Mouse (Mus musculus) retina, embryonic 14.5 days (tissue): Measurements from ENCODE around the gene Emc4.
A peak's percentile ranks its signal among the peaks of the same experiment; 100 is the strongest.

Source experiments
- DNase-seq: peaks from one replicate; pipeline ENCODE4 v3.0.0-alpha.2; 2015; ENCODE audit warnings: low spot score

The Emc4 gene

GRCm38 (mm10) chr2:112339736-112340135 is 28.1 kb downstream of the Emc4 start:
- peak; percentile 4 for DNase-seq

- DNase-seq, result no peak
Measured at GRCm38 (mm10) chr2:112337211-112337610, 30.6 kb downstream of the Emc4 start.

GRCm38 (mm10) chr2:112332051-112332898 is 35.6 kb downstream of the Emc4 start:
- DNase-seq, result no peak

- no peak for DNase-seq
Measured at GRCm38 (mm10) chr2:112328069-112328777, 39.6 kb downstream of the Emc4 start.

GRCm38 (mm10) chr2:112318905-112319304 is 48.9 kb downstream of the Emc4 start:
- no peak for DNase-seq

GRCm38 (mm10) chr2:112318227-112318626 is 49.6 kb downstream of the Emc4 start:
- DNase-seq, result no peak

- DNase-seq, result no peak
Measured at GRCm38 (mm10) chr2:112315638-112316037, 52.2 kb downstream of the Emc4 start.
